Comparison of ENCODE assay signal across 22 mouse cellular contexts in the genomic region with DNA sequence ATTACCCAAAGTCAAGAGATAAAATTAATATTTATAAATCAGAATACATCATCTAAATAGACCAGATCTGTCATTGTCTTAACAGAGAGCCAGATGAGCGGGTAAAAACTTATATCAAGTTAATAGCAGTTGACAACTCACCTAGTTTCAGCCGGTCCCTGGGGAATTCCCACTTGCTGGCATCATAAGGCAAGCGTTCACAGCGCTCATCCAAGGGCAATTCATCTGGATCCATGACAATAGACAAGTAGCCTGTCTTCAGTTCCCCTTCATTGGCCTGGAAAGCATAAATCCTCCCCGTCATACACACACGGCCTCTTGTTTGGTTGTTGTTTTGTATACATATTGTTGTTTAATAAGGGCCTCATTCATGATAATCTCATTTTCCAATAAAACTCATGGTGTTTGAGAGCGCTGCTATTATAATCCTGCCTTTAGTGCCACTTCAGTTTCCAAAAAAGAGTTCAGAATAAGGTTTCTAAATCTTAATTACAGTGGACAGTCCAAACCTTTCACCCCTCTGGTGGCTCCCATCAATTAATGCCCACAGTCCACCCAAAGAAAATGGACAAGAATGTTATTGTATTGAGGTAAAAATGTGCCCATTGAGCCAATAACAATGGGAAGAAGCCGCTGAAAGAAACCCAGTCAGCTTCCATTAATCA. TPM values are rescaled to one million over a fixed set of nuclear protein-coding genes. Genes with fewer than 3 reads are reported as not detected.
DNase-seq lines count a peak whose midpoint lies in the region; ATAC-seq and TF ChIP-seq lines count a peak whose summit lies in the region.
"Had no signal": no experiment of that assay in that cellular context is flagged by ENCODE, and none has a peak within 500 bp of the region (broad histone marks: within the 10 kb centered on the region; RNA-seq: fewer than 3 reads in every experiment).

No protein-coding gene starts in this region.

- no peak overlapping the region for H3K4me3 ChIP-seq in hindbrain, postnatal 0 days (ENCODE audit: low read length)
- no peak overlapping the region for H3K4me3 ChIP-seq in hindbrain, embryonic 14.5 days (replicated peaks; ENCODE audit: low read length)
- H3K4me3 ChIP-seq in midbrain, postnatal 0 days (ENCODE audit: low read depth, low read length) = no peak overlapping the region
- no peak overlapping the region for H3K4me3 ChIP-seq in midbrain, embryonic 13.5 days (replicated peaks)
- no peak overlapping the region for H3K4me3 ChIP-seq in forebrain, embryonic 13.5 days
- H3K4me3 ChIP-seq: embryonic facial prominence, embryonic 15.5 days; erythroblast, embryonic 14.5 days; forebrain, embryonic 10.5 days; forebrain, embryonic 15.5 days; heart, embryonic 10.5 days had no signal

- WGBS in hindbrain, postnatal 0 days = 47% methylated on average over 8 of the region's 8 CpGs
- WGBS in hindbrain, embryonic 14.5 days = 38% methylated on average over 8 of the region's 8 CpGs
- WGBS in midbrain, postnatal 0 days = 47% methylated on average over 8 of the region's 8 CpGs
- 56% methylated on average over 8 of the region's 8 CpGs for WGBS in midbrain, embryonic 13.5 days
- 68% methylated on average over 8 of the region's 8 CpGs for WGBS in forebrain, embryonic 13.5 days

- H3K4me2 ChIP-seq in hindbrain, postnatal 0 days (ENCODE audit: low read depth, low read length) = no peak overlapping the region
- H3K4me2 ChIP-seq in hindbrain, embryonic 14.5 days (replicated peaks) = no peak overlapping the region
- no peak overlapping the region for H3K4me2 ChIP-seq in midbrain, postnatal 0 days (ENCODE audit: low read depth, low read length, poor library complexity, severe bottlenecking)
- no peak overlapping the region for H3K4me2 ChIP-seq in midbrain, embryonic 13.5 days (replicated peaks)
- H3K4me2 ChIP-seq in forebrain, embryonic 13.5 days = no peak overlapping the region
- H3K4me2 ChIP-seq: embryonic facial prominence, embryonic 15.5 days; forebrain, embryonic 15.5 days had no signal

- H3K36me3 ChIP-seq in hindbrain, postnatal 0 days (ENCODE audit: insufficient read depth, low read length) = no peaks in the 10 kb centered on the region
- H3K36me3 ChIP-seq in hindbrain, embryonic 14.5 days (replicated peaks; ENCODE audit: control insufficient read depth, insufficient read depth) = no peaks in the 10 kb centered on the region
- H3K36me3 ChIP-seq in midbrain, postnatal 0 days (ENCODE audit: insufficient read depth, low read length) = no peaks in the 10 kb centered on the region
- no peaks in the 10 kb centered on the region for H3K36me3 ChIP-seq in midbrain, embryonic 13.5 days
- no peaks in the 10 kb centered on the region for H3K36me3 ChIP-seq in forebrain, embryonic 13.5 days (ENCODE audit: poor library complexity, severe bottlenecking)
- H3K36me3 ChIP-seq: embryonic facial prominence, embryonic 15.5 days; forebrain, embryonic 10.5 days; forebrain, embryonic 15.5 days had no signal

- no peak overlapping the region for H3K9ac ChIP-seq in hindbrain, postnatal 0 days (replicated peaks; ENCODE audit: low read length)
- no peak overlapping the region for H3K9ac ChIP-seq in hindbrain, embryonic 14.5 days
- H3K9ac ChIP-seq in midbrain, postnatal 0 days (replicated peaks; ENCODE audit: low read length, poor library complexity, severe bottlenecking) = no peak overlapping the region
- no peak overlapping the region for H3K9ac ChIP-seq in midbrain, embryonic 13.5 days (replicated peaks)
- no peak overlapping the region for H3K9ac ChIP-seq in forebrain, embryonic 13.5 days
- H3K9ac ChIP-seq: embryonic facial prominence, embryonic 15.5 days; forebrain, embryonic 15.5 days had no signal

- no peaks in the 10 kb centered on the region for H3K4me1 ChIP-seq in hindbrain, postnatal 0 days (ENCODE audit: insufficient read depth, low read length)
- H3K4me1 ChIP-seq in hindbrain, embryonic 14.5 days (replicated peaks; ENCODE audit: control insufficient read depth, insufficient read depth, low read length) = no peaks in the 10 kb centered on the region
- H3K4me1 ChIP-seq in midbrain, postnatal 0 days (ENCODE audit: insufficient read depth, low read length) = no peaks in the 10 kb centered on the region
- H3K4me1 ChIP-seq in midbrain, embryonic 13.5 days (replicated peaks) = no peaks in the 10 kb centered on the region
- H3K4me1 ChIP-seq in forebrain, embryonic 13.5 days = no peaks in the 10 kb centered on the region
- H3K4me1 ChIP-seq: embryonic facial prominence, embryonic 15.5 days; forebrain, embryonic 15.5 days had no signal

- no peaks in the 10 kb centered on the region for H3K27me3 ChIP-seq in hindbrain, postnatal 0 days (ENCODE audit: insufficient read depth, low read length)
- no peaks in the 10 kb centered on the region for H3K27me3 ChIP-seq in hindbrain, embryonic 14.5 days (ENCODE audit: control insufficient read depth, insufficient read depth, low read length)
- no peaks in the 10 kb centered on the region for H3K27me3 ChIP-seq in midbrain, postnatal 0 days (ENCODE audit: insufficient read depth, low read length)
- H3K27me3 ChIP-seq in midbrain, embryonic 13.5 days = 0 out of 2 replicates have a peak, but pooled peaks cover 6% of the 10 kb centered on the region
- H3K27me3 ChIP-seq in forebrain, embryonic 13.5 days = no peaks in the 10 kb centered on the region
- H3K27me3 ChIP-seq: embryonic facial prominence, embryonic 15.5 days; forebrain, embryonic 15.5 days; Patski had no signal

- TF ChIP-seq CTCF in hindbrain, postnatal 0 days (IDR thresholded peaks at IDR 0.05; ENCODE audit: low read depth) = no peak
- no peak for TF ChIP-seq CTCF in midbrain, postnatal 0 days (IDR thresholded peaks at IDR 0.05)

- ATAC-seq in hindbrain, postnatal 0 days = no peak
- no peak for ATAC-seq in hindbrain, embryonic 14.5 days (ENCODE audit: low FRiP score)
- ATAC-seq in midbrain, postnatal 0 days (ENCODE audit: low FRiP score) = no peak
- no peak for ATAC-seq in midbrain, embryonic 13.5 days
- ATAC-seq in forebrain, embryonic 13.5 days = no peak
- ATAC-seq: activated CD4-positive, CD25-positive, alpha-beta regulatory T cell, adult 4 months; forebrain, embryonic 15.5 days; hindbrain, embryonic 16.5 days; Patski had no signal

- H3K9me3 ChIP-seq in hindbrain, postnatal 0 days (ENCODE audit: low read length) = no peaks in the 10 kb centered on the region
- H3K9me3 ChIP-seq in hindbrain, embryonic 14.5 days (ENCODE audit: control insufficient read depth, low read length) = no peaks in the 10 kb centered on the region
- no peaks in the 10 kb centered on the region for H3K9me3 ChIP-seq in midbrain, postnatal 0 days (ENCODE audit: low read length)
- H3K9me3 ChIP-seq in midbrain, embryonic 13.5 days = no peaks in the 10 kb centered on the region
- H3K9me3 ChIP-seq in forebrain, embryonic 13.5 days (replicated peaks) = no peaks in the 10 kb centered on the region
- H3K9me3 ChIP-seq: embryonic facial prominence, embryonic 15.5 days; forebrain, embryonic 10.5 days; forebrain, embryonic 15.5 days; heart, embryonic 10.5 days had no signal

- DNase-seq in embryo, embryonic 10 days (ENCODE audit: low spot score) = peak; percentile 15
- no peak for DNase-seq in embryo, embryonic 9.5 days (ENCODE audit: extremely low spot score)
- peak; percentile 30 for DNase-seq in hindbrain, postnatal 0 days (ENCODE audit: low spot score)
- no peak for DNase-seq in hindbrain, embryonic 14.5 days (ENCODE audit: low spot score)
- DNase-seq in midbrain, postnatal 0 days (ENCODE audit: low spot score) = peak; percentile 17
- DNase-seq: adrenal gland, postnatal 14 days; cerebellum, adult 2 months; cerebellum, postnatal 14 days; gastrocnemius, postnatal 36 days; heart, adult 18-20 months; heart, postnatal 10 days had no signal

- no peak overlapping the region for H3K27ac ChIP-seq in hindbrain, postnatal 0 days
- H3K27ac ChIP-seq in hindbrain, embryonic 14.5 days = no peak overlapping the region
- no peak overlapping the region for H3K27ac ChIP-seq in midbrain, postnatal 0 days (ENCODE audit: low read depth, low read length)
- no peak overlapping the region for H3K27ac ChIP-seq in midbrain, embryonic 13.5 days
- H3K27ac ChIP-seq in forebrain, embryonic 13.5 days = no peak overlapping the region
- H3K27ac ChIP-seq: embryonic facial prominence, embryonic 15.5 days; forebrain, embryonic 10.5 days; forebrain, embryonic 15.5 days; heart, embryonic 10.5 days had no signal

RNA-seq across cellular contexts. Expression of a gene that starts 26.0 kb away (rescaled TPM):
- total RNA-seq in hindbrain, postnatal 0 days (2014; rRNA removed) = 20.1 and 24.6 TPM in 2 replicates
- 12.9 TPM in 2 replicates for polyA plus RNA-seq in hindbrain, postnatal 0 days (2015; fragmentation: Nextera tagmentation; extraction: Ambion mirVana)
- 25.8 and 29.0 TPM in 2 replicates for polyA plus RNA-seq in hindbrain, embryonic 14.5 days (2014; fragmentation: Nextera tagmentation; extraction: Ambion mirVana)
- 19.1 and 24.7 TPM in 2 replicates for total RNA-seq in midbrain, postnatal 0 days (2014; rRNA removed)
- polyA plus RNA-seq in midbrain, postnatal 0 days (2015; fragmentation: Nextera tagmentation; extraction: Ambion mirVana) = 11.6 and 12.5 TPM in 2 replicates
- 19.4 and 22.1 TPM in 2 replicates for polyA plus RNA-seq in midbrain, embryonic 13.5 days (2015; fragmentation: Nextera tagmentation; extraction: Ambion mirVana)
- 16.9 and 17.3 TPM in 2 replicates for polyA plus RNA-seq in forebrain, embryonic 13.5 days (2015; fragmentation: Nextera tagmentation; extraction: Ambion mirVana)
- total RNA-seq: MEL had no signal
- polyA plus RNA-seq: Patski had no signal

Comparison
In these comparisons a context has a peak if more than half of its experiments do, and no peak if none do; other contexts are left out.
1. DNase-seq: peak in embryo, embryonic 10 days (single experiment), hindbrain, postnatal 0 days (single experiment) and midbrain, postnatal 0 days (single experiment); none in embryo, embryonic 9.5 days (single experiment) and hindbrain, embryonic 14.5 days (single experiment).